Mouse (Mus musculus): ENCODE measurements around the gene Unc45b. TPM values are rescaled to one million over a fixed set of nuclear protein-coding genes. Genes with fewer than 3 reads are reported as not detected.

The Unc45b gene
- polyA plus RNA-seq, 2 experiments, result 17.8 to 24.7 TPM

GRCm38 (mm10) chr11:82905816-82906215 lies 4.5 kb upstream of the Unc45b start:
- WGBS, result 89% methylated on average over 5 of the region's 5 CpGs
- Histone ChIP-seq H3K9ac (ENCODE audit: low read depth, low read length, severe bottlenecking) (no peak overlapping the region), H3K4me1 (ENCODE audit: control insufficient read depth, insufficient read depth, low read length) (peaks cover 6% of the 10 kb centered on the region), H3K27ac (replicated peaks; ENCODE audit: low read depth, low read length) (no peak overlapping the region), H3K4me2 (replicated peaks; ENCODE audit: low read depth, low read length, severe bottlenecking) (no peak overlapping the region), H3K9me3 (ENCODE audit: control insufficient read depth, low read length) (no peaks in the 10 kb centered on the region), H3K4me3 (replicated peaks; ENCODE audit: low read length) (no peak overlapping the region), H3K27me3 (ENCODE audit: control insufficient read depth, insufficient read depth, low read length) (no peaks in the 10 kb centered on the region; the same call in 1 of the 2 replicates), H3K36me3 (ENCODE audit: control insufficient read depth, insufficient read depth, low read length) (peaks cover 51% of the 10 kb centered on the region)
- ATAC-seq (ENCODE audit: low FRiP score, low read depth) (no peak), DNase-seq (ENCODE audit: low spot score) (no peak)
- TF ChIP-seq POLR2A (IDR thresholded peaks at IDR 0.05; ENCODE audit: borderline replicate concordance, extremely low read depth, insufficient read depth, insufficient read length), result no peak

DNA sequence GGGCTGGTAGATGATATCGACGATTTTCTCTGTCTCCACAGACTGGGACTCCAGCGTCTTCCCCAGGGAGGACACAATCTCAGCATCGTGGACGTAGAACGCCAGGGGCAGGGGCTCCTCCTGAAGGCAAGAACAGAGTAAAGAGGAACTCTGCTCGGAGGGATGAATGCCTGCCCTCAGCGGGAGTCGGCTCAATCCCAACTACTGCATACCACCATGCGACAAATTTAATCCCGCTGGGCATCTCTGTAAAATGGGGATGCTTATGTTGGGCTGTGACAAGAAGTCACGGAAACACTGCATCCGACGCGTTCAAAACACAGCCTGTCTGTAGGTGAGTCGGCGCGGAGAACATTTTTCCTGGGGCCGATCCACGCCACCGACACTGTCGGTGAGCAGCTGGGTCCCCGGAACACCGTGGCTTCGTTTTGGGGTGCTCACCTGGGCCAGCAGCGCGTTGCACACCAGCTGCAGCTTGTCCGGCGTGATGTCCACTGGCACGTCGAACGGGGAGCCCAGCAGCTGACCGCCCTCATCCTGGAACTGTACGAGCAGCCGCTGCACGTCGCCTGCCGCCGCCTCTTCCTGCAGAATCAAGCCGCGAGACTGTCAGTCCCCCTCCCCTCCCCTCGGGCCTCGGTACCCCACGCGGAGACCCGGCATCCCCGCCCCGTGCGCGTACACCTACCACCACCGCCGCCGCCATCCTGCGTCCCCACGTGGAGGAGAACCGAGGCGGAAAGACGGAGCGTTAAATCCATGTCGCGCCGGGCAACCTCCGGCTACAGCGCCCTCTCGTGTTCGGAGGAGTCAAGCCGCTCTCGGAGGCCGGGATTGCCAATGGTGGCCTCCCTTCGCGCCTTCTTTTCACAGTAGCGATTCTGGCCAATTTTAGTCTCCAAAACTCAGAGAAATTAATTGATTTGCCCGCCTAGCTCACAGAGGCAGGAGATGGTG lies 2.4 kb upstream of the Unc45b start, which contains the start of gene Nle1:
TSS of gene Nle1 (minus strand) at position 761 of the 957 bp plus-strand sequence.
- peaks cover 31% of the 10 kb centered on the region for H3K36me3 ChIP-seq (ENCODE audit: control insufficient read depth, insufficient read depth, low read length)
- H3K4me2 ChIP-seq (replicated peaks; ENCODE audit: low read depth, low read length, severe bottlenecking), result peak within 1 kb of the TSS; percentile 74
- peak within 1 kb of the TSS; percentile 81 for H3K9ac ChIP-seq (ENCODE audit: low read depth, low read length, severe bottlenecking)
- H3K9me3 ChIP-seq (ENCODE audit: control insufficient read depth, low read length), result no peaks in the 10 kb centered on the region
- WGBS, result 2% methylated on average over 55 of the region's 73 CpGs
- peak; percentile 88 for DNase-seq (ENCODE audit: low spot score)
- no peak within 1 kb of the TSS for H3K27ac ChIP-seq (replicated peaks; ENCODE audit: low read depth, low read length)
- peak; percentile 68; the same call in 1 of the 2 replicates for TF ChIP-seq POLR2A (IDR thresholded peaks at IDR 0.05; ENCODE audit: borderline replicate concordance, extremely low read depth, insufficient read depth, insufficient read length)
- peaks cover 6% of the 10 kb centered on the region for H3K4me1 ChIP-seq (ENCODE audit: control insufficient read depth, insufficient read depth, low read length)
- H3K27me3 ChIP-seq (ENCODE audit: control insufficient read depth, insufficient read depth, low read length), result no peaks in the 10 kb centered on the region; the same call in 1 of the 2 replicates
- peak; percentile 67 for ATAC-seq (ENCODE audit: low FRiP score, low read depth)
- peak within 1 kb of the TSS; percentile 87 for H3K4me3 ChIP-seq (replicated peaks; ENCODE audit: low read length)

GRCm38 (mm10) chr11:82908608-82908989 lies 1.8 kb upstream of the Unc45b start:
- peaks cover 24% of the 10 kb centered on the region for H3K36me3 ChIP-seq (ENCODE audit: control insufficient read depth, insufficient read depth, low read length)
- no peaks in the 10 kb centered on the region; the same call in 1 of the 2 replicates for H3K27me3 ChIP-seq (ENCODE audit: control insufficient read depth, insufficient read depth, low read length)
- TF ChIP-seq POLR2A (IDR thresholded peaks at IDR 0.05; ENCODE audit: borderline replicate concordance, extremely low read depth, insufficient read depth, insufficient read length), result no peak
- H3K4me1 ChIP-seq (ENCODE audit: control insufficient read depth, insufficient read depth, low read length), result peaks cover 6% of the 10 kb centered on the region
- H3K4me3 ChIP-seq (replicated peaks; ENCODE audit: low read length), result peak overlapping the region; percentile 87
- H3K9me3 ChIP-seq (ENCODE audit: control insufficient read depth, low read length), result no peaks in the 10 kb centered on the region
- DNase-seq (ENCODE audit: low spot score) (no peak), ATAC-seq (ENCODE audit: low FRiP score, low read depth) (no peak)
- 68% methylated on average over 10 of the region's 10 CpGs for WGBS
- peak overlapping the region; percentile 81 for H3K9ac ChIP-seq (ENCODE audit: low read depth, low read length, severe bottlenecking)
- H3K27ac ChIP-seq (replicated peaks; ENCODE audit: low read depth, low read length), result no peak overlapping the region
- H3K4me2 ChIP-seq (replicated peaks; ENCODE audit: low read depth, low read length, severe bottlenecking), result peak overlapping the region; percentile 74

- H3K27ac ChIP-seq (replicated peaks; ENCODE audit: low read depth, low read length), result no peak overlapping the region
- 78% methylated on average over 11 of the region's 11 CpGs for WGBS
- peaks cover 2% of the 10 kb centered on the region for H3K36me3 ChIP-seq (ENCODE audit: control insufficient read depth, insufficient read depth, low read length)
- no peak overlapping the region; the same call in 1 of the 2 replicates for H3K4me3 ChIP-seq (replicated peaks; ENCODE audit: low read length)
- DNase-seq (ENCODE audit: low spot score) (peak; percentile 28), ATAC-seq (ENCODE audit: low FRiP score, low read depth) (peak; percentile 42)
- H3K4me2 ChIP-seq (replicated peaks; ENCODE audit: low read depth, low read length, severe bottlenecking), result no peak overlapping the region
- H3K27me3 ChIP-seq (ENCODE audit: control insufficient read depth, insufficient read depth, low read length), result no peaks in the 10 kb centered on the region; the same call in 1 of the 2 replicates
- TF ChIP-seq POLR2A (IDR thresholded peaks at IDR 0.05; ENCODE audit: borderline replicate concordance, extremely low read depth, insufficient read depth, insufficient read length), result no peak
- H3K4me1 ChIP-seq (ENCODE audit: control insufficient read depth, insufficient read depth, low read length), result peaks cover 6% of the 10 kb centered on the region
- H3K9ac ChIP-seq (ENCODE audit: low read depth, low read length, severe bottlenecking), result no peak overlapping the region
- no peaks in the 10 kb centered on the region for H3K9me3 ChIP-seq (ENCODE audit: control insufficient read depth, low read length)
Measured at GRCm38 (mm10) chr11:82910679-82911389, 484 bp downstream of the Unc45b start.

All from limb, embryonic 14.5 days (tissue).